Mouse (Mus musculus) testis, postnatal 14 days (tissue): ENCODE results near the gene Lrrn4.

Experiments
- DNase-seq: peaks from one replicate; pipeline ENCODE4 v3.0.0; 2021; ENCODE audit warnings: low spot score

Lrrn4 gene

GRCm38 (mm10) chr2:132871663-132872062, 9.0 kb downstream of the Lrrn4 start:
- no peak for DNase-seq

- no peak for DNase-seq
Observed at GRCm38 (mm10) chr2:132870286-132870685, 10.4 kb downstream of the Lrrn4 start.

GRCm38 (mm10) chr2:132869682-132870081, 11.0 kb downstream of the Lrrn4 start:
- no peak for DNase-seq

GRCm38 (mm10) chr2:132867521-132867920, 13.2 kb downstream of the Lrrn4 start:
- DNase-seq: no peak

GRCm38 (mm10) chr2:132863325-132863724, 17.4 kb downstream of the Lrrn4 start:
- DNase-seq: no peak

- DNase-seq: no peak
Observed at GRCm38 (mm10) chr2:132861456-132861855, 19.2 kb downstream of the Lrrn4 start.

- DNase-seq: no peak
Observed at GRCm38 (mm10) chr2:132860435-132860834, 20.3 kb downstream of the Lrrn4 start.

GRCm38 (mm10) chr2:132856333-132856732, 24.4 kb downstream of the Lrrn4 start:
- DNase-seq: no peak

- no peak for DNase-seq
Observed at GRCm38 (mm10) chr2:132853051-132853450, 27.6 kb downstream of the Lrrn4 start.

GRCm38 (mm10) chr2:132849141-132849540, 31.6 kb downstream of the Lrrn4 start:
- no peak for DNase-seq

GRCm38 (mm10) chr2:132848361-132848760, 32.3 kb downstream of the Lrrn4 start:
- no peak for DNase-seq

GRCm38 (mm10) chr2:132847581-132847980, 33.1 kb downstream of the Lrrn4 start:
- no peak for DNase-seq

GRCm38 (mm10) chr2:132846407-132847358, 34.0 kb downstream of the Lrrn4 start, which contains the start of gene Crls1:
TSS of gene Crls1 (plus strand) at chr2:132846666.
- DNase-seq: peak; percentile 97

GRCm38 (mm10) chr2:132841071-132841470, 39.6 kb downstream of the Lrrn4 start:
- DNase-seq: no peak
